Mouse (Mus musculus) spleen, adult 2 months (tissue): ENCODE data around the gene Nol12. TPM values are rescaled to one million over a fixed set of nuclear protein-coding genes. Genes with fewer than 3 reads are reported as not detected.

Experiments
- DNase-seq, 2 experiments: peaks; one replicate each; pipeline versions ENCODE4 v3.0.0 to v3.0.0-alpha.2; 2012 to 2021; ENCODE audit warnings: low spot score in 2 of 2, low read depth in 1 of 2
- H3K27ac ChIP-seq: fragments of 200-500 bp; 2 replicates; pipeline ENCODE4 v1.5.1; 2012; ENCODE audit warnings: low read length, inconsistent platforms; ENCODE audit not compliant: insufficient read depth
- H3K27me3 ChIP-seq: fragments of 200-500 bp; 2 replicates; pipeline ENCODE4 v1.6.1; 2012; ENCODE audit warnings: mild to moderate bottlenecking, moderate library complexity, low read length, inconsistent platforms; ENCODE audit not compliant: control insufficient read depth, insufficient read depth
- H3K36me3 ChIP-seq: fragments of 200-500 bp; 2 replicates; pipeline ENCODE4 v1.6.1; 2012; ENCODE audit warnings: mild to moderate bottlenecking, low read length, inconsistent platforms; ENCODE audit not compliant: control insufficient read depth, insufficient read depth
- H3K4me1 ChIP-seq: fragments of 200-500 bp; 2 replicates; pipeline ENCODE4 v1.6.1; 2011; ENCODE audit warnings: inconsistent platforms; ENCODE audit not compliant: control insufficient read depth, insufficient read depth, insufficient read length
- H3K4me3 ChIP-seq: fragments of 200-500 bp; 2 replicates; pipeline ENCODE4 v1.5.1; 2011; ENCODE audit warnings: mild to moderate bottlenecking, inconsistent platforms; ENCODE audit not compliant: insufficient read depth, insufficient read length; ENCODE audit errors: extremely low read depth
- CTCF ChIP-seq: fragments of 200-500 bp; IDR thresholded peaks from 2 replicates; pipeline ENCODE4 v1.5.1; 2011; ENCODE audit warnings: mild to moderate bottlenecking, inconsistent platforms; ENCODE audit not compliant: insufficient read depth, insufficient read length, insufficient replicate concordance; ENCODE audit errors: extremely low read depth
- POLR2A ChIP-seq: fragments of 200-500 bp; IDR thresholded peaks from 2 replicates; pipeline ENCODE4 v1.6.1; 2011; ENCODE audit warnings: low read depth, low read length, inconsistent platforms
- WGBS: fragments of 180-500 bp; shearing (Covaris S2); methylation state at CpG from one replicate; pipeline ENCODE4 v1.1.7; 2018; 5-methylcytosine and 5-hydroxymethylcytosine counted together
- polyA plus RNA-seq: library from polyadenylated mRNA; depleted of rRNA; stranded (reverse); fragments of >200 nt; gene quantifications from 2 replicates; pipeline ENCODE4 v1.2.3, GENCODE M21; 2012; rRNA removed

The Nol12 gene
- polyA plus RNA-seq, 1 experiment, result 14.2 TPM

- Histone ChIP-seq H3K36me3 (peaks cover 50% of the 10 kb centered on the region), H3K27ac (no peak overlapping the region), H3K4me1 (peaks cover 2% of the 10 kb centered on the region; the same call in 1 of the 2 replicates), H3K27me3 (no peaks in the 10 kb centered on the region), H3K4me3 (no peak overlapping the region)
- TF ChIP-seq CTCF (no peak), POLR2A (no peak)
- 90% methylated on average over 14 of the region's 14 CpGs for WGBS
- no peak for DNase-seq
Measured at GRCm38 (mm10) chr15:78989152-78990092, 54.7 kb downstream of the Nol12 start.

GRCm38 (mm10) chr15:78990093-78990463 lies 55.3 kb downstream of the Nol12 start:
- Histone ChIP-seq H3K36me3 (peaks cover 51% of the 10 kb centered on the region), H3K4me3 (no peak overlapping the region)
- WGBS, result 97% methylated on average over 9 of the region's 9 CpGs

DNA sequence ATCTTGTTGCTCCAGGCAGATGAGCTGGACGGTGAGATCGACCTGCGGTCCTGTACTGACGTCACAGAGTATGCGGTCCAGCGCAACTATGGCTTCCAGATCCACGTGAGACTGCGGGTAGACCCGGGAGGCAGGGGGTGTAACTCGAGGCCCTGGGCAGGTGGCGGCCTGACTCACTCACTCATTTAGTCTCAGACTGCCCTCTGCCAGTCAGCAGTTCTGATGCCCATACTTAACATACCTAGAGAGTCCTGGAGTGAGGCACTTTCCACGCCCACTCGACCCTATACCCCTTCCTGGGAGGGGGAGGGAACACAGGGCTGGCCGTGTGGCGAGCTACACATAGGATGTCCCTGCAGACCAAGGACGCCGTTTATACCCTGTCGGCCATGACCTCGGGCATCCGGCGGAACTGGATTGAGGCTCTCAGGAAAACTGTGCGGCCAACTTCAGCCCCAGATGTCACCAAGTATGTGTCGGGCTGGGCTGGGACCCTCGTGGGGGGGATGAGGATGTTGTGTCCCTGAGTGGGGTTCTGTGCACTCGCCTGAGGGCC lies 56.3 kb downstream of the Nol12 start:
- H3K4me3 ChIP-seq, result no peak overlapping the region
- TF ChIP-seq CTCF (no peak), POLR2A (no peak)
- H3K27me3 ChIP-seq, result no peaks in the 10 kb centered on the region
- H3K4me1 ChIP-seq, result no peaks in the 10 kb centered on the region
- H3K36me3 ChIP-seq, result peaks cover 56% of the 10 kb centered on the region
- DNase-seq, result no peak
- H3K27ac ChIP-seq, result no peak overlapping the region
- 96% methylated on average over 25 of the region's 25 CpGs for WGBS

More at GRCm38 (mm10) chr15:78990093-78990463, 55.3 kb downstream of the Nol12 start:
- TF ChIP-seq CTCF (no peak), POLR2A (no peak)
- Histone ChIP-seq H3K27me3 (no peaks in the 10 kb centered on the region), H3K4me1 (no peaks in the 10 kb centered on the region), H3K27ac (no peak overlapping the region)
- DNase-seq, result no peak

DNA sequence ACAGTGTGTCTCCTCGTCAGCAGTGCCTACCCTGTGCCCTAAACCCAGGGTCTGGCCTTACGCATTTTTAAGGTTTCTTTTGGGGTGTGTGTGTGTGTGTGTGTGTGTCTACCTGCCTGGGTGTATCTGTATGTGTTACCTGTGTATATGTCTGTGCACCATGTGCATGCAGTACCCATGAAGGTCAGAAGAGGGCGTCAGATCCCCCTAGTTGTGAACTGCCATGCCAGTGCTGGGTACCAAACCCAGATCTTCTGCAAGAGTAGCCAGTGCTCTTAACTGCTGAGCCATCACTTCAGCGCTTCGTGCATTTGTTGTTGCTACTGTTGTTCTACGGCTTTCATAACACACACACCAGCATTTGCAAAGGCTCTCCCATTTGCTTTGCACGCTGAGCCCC lies 57.5 kb downstream of the Nol12 start:
- 98% methylated on average over 7 of the region's 7 CpGs for WGBS
- H3K4me1 ChIP-seq, result no peaks in the 10 kb centered on the region; the same call in 1 of the 2 replicates
- H3K27me3 ChIP-seq, result no peaks in the 10 kb centered on the region
- TF ChIP-seq CTCF (no peak), POLR2A (no peak)
- H3K27ac ChIP-seq, result no peak overlapping the region
- peaks cover 56% of the 10 kb centered on the region for H3K36me3 ChIP-seq
- no peak overlapping the region for H3K4me3 ChIP-seq
- no peak for DNase-seq

DNA sequence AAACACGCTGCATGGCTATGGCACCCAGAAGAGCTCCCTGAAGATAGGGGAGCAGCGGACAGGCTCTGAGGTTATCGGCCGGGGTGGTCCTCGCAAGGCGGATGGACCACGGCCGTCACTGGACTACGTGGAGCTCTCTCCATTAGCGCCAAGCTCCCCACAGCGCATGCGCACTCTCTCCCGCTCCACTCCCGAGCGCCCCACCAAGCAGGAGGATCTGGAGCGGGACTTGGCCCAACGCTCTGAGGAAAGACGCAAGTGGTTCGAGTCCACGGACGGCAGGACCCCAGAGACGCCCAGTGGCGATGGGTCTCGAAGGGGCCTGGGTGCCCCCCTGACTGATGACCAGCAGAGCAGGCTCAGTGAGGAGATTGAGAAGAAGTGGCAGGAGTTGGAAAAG lies 58.2 kb downstream of the Nol12 start:
- no peak for TF ChIP-seq POLR2A
- TF ChIP-seq CTCF, result no peak
- DNase-seq, result no peak
- no peaks in the 10 kb centered on the region for H3K27me3 ChIP-seq
- no peaks in the 10 kb centered on the region; the same call in 1 of the 2 replicates for H3K4me1 ChIP-seq
- peaks cover 53% of the 10 kb centered on the region for H3K36me3 ChIP-seq
- no peak overlapping the region for H3K27ac ChIP-seq
- H3K4me3 ChIP-seq, result no peak overlapping the region
- whole genome bisulfite sequencing, result 96% methylated on average over 24 of the region's 24 CpGs

Other genes with a start within 250 kb of the Nol12 start
- 0.20 and 0.29 TPM in 2 replicates for gene Elfn2, start 216.2 kb upstream of the Nol12 start, polyA plus RNA-seq
- gene Mfng, start 161.5 kb upstream of the Nol12 start, polyA plus RNA-seq, result 66.0 and 78.6 TPM in 2 replicates
- gene Card10, start 131.9 kb upstream of the Nol12 start, polyA plus RNA-seq, result 6.4 and 7.4 TPM in 2 replicates
- gene Cdc42ep1, start 92.3 kb upstream of the Nol12 start, polyA plus RNA-seq, result 29.6 and 31.3 TPM in 2 replicates
- gene Lgals2, start 79.4 kb upstream of the Nol12 start, polyA plus RNA-seq, result 0.32 and 0.73 TPM in 2 replicates
- 70.2 and 89.3 TPM in 2 replicates for gene Gga1, start 57.7 kb upstream of the Nol12 start, polyA plus RNA-seq
- 0.12 and 0.13 TPM in 2 replicates for gene Gm49510, start 35.3 kb upstream of the Nol12 start, polyA plus RNA-seq
- 182 and 272 TPM in 2 replicates for gene Sh3bp1, start 35.2 kb upstream of the Nol12 start, polyA plus RNA-seq
- 13.1 and 23.5 TPM in 2 replicates for gene Pdxp, start 21.0 kb upstream of the Nol12 start, polyA plus RNA-seq
- 75.4 and 93.0 TPM in 2 replicates for gene Lgals1, start 8.2 kb upstream of the Nol12 start, polyA plus RNA-seq
- 40.9 and 44.8 TPM in 2 replicates for gene Triobp, start 12.8 kb downstream of the Nol12 start, polyA plus RNA-seq
- gene H1f0, start 93.5 kb downstream of the Nol12 start, polyA plus RNA-seq, result 14.3 and 25.4 TPM in 2 replicates
- gene Galr3, start 107.0 kb downstream of the Nol12 start, polyA plus RNA-seq, result 0.39 and 1.0 TPM in 2 replicates
- 57.3 and 78.9 TPM in 2 replicates for gene Ankrd54, start 128.0 kb downstream of the Nol12 start, polyA plus RNA-seq
- gene Eif3l, start 140.2 kb downstream of the Nol12 start, polyA plus RNA-seq, result 85.7 and 97.2 TPM in 2 replicates
- 20.0 and 24.9 TPM in 2 replicates for gene Micall1, start 174.0 kb downstream of the Nol12 start, polyA plus RNA-seq
- gene Polr2f, start 206.1 kb downstream of the Nol12 start, polyA plus RNA-seq, result 20.3 and 25.4 TPM in 2 replicates
- 0.53 and 0.83 TPM in 2 replicates for gene 1700088E04Rik, start 206.3 kb downstream of the Nol12 start, polyA plus RNA-seq
- gene Sox10, start 230.3 kb downstream of the Nol12 start, polyA plus RNA-seq, result 0.75 and 2.0 TPM in 2 replicates